Mouse (Mus musculus) large intestine, adult 2 months (tissue): ENCODE data around the gene Pde4d. TPM values are rescaled to one million over a fixed set of nuclear protein-coding genes. Genes with fewer than 3 reads are reported as not detected.

Experiments
- DNase-seq: peaks from one replicate; pipeline ENCODE4 v3.0.0-alpha.2; 2012; ENCODE audit warnings: low read depth, low spot score
- WGBS: fragments of 180-500 bp; shearing (Covaris S2); methylation state at CpG from one replicate; pipeline ENCODE4 v1.1.7; 2018; 5-methylcytosine and 5-hydroxymethylcytosine counted together
- polyA plus RNA-seq: library from polyadenylated mRNA; depleted of rRNA; stranded (reverse); fragments of >200 nt; gene quantifications from 2 replicates; pipeline ENCODE4 v1.2.3, GENCODE M21; 2012

The Pde4d gene
- polyA plus RNA-seq, 1 experiment, result 7.7 TPM

DNA sequence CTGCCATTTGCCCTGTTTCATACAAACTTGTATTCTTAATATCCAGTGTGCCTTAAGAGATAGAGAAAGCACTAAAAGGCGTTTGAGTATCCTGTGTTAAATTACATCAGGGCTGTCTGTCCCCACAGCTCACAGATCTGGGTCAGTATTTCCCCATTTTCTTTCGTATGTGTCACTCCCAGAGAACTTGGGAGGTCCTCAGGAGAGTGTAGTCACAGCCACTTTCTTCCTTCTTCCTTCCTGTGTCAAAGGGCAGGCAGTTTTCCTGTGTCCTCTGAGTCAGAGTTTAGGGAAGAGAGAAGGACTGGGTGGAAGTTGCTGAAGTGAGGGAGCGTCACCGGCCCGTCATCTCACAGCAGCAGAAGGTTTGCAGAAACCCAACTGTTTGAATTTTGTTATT is 103.2 kb downstream of the Pde4d start:
- no peak for DNase-seq
- 65% methylated on average over 5 of the region's 5 CpGs for WGBS

DNA sequence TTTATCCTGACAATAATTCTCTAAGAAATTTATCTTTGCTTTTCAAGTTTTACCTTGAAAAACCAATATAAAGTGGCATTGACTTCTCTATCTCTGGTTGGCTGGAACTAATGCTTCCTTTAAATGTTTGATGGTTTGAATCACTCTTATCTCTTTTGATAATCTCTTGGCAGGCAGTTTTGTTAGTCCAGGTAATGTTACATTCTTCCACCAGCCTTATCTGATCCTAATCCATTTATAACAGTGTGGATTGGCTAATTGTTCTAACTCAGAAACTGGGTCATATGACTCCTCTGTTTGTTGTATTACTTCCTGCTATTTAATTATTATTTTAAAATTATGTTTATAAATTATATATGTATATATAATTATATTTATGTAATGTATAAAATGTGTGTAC is 105.2 kb downstream of the Pde4d start:
- DNase-seq, result no peak

DNA sequence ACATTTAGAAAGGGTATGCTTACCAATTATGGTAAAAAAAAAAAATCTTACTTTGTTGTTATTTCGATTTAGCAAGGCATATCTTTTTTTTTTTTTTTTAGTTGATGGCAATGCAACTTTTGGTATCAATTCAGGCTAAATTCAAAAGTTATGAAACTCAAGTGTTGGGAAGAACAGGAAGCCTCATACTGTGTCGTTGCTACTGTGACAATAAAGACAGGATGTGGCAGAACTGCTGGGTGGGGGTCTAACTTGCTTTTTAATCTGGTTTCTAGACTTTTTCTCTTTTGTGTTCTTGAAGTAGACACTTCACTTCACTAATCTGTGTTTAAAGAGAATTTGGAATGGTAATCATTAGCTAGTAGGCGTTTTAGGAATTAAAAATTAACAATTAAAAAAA is 147.2 kb downstream of the Pde4d start:
- WGBS, result 66% methylated on average over 3 of the region's 3 CpGs
- no peak for DNase-seq

DNA sequence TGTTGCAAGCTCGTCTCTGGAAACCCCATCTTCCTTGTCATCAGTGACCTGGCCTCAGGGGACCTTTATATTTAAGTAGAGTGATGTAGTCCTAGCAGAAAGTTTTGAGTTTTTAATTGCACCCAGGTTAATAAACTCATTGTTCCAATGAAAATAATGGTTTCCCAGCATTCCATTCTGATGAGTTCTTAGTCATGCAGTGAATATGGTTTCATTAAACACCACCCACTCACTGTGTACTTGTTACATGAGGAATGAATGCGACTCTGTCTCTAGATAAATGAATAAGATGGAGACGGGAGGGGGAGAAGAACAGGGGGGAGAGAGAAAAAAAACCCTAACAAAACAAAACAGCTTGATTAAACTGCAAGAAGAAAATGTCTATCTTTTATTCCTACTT is 148.9 kb downstream of the Pde4d start:
- 82% methylated on average over 3 of the region's 3 CpGs for WGBS
- no peak for DNase-seq

DNA sequence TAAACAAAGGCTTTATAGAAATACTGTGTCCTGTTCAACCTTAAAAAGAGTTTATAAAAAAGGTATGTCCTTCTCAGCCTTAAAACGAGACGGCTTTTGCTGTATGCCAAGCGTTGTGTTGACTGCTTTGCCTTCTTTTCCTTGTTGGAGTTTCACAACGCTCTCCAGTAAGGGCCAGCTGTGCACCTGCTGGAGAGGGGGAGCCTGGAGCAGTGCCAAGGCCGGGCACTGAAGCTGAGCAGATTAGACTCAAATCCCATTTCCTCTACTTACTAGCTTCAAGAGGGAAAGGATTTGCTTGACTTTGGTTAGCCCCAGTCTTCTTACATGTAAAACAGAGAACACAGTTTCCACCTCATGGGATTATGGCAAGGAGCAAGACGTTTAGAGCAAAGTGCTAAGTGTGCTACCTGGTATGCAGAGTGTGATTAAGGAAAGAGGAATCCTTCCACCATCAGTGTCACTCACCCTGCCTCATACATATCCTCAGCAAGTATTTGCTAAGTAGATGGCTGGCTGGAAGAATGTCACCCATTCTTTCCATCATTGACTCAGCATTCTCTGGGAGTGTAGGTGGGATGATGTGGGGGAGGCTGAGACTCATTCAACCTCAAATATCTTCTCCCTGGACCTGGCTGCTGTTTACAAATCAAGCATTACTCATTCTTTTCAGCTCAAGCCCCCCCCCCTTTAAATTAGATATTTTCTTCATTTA is 149.6 kb downstream of the Pde4d start:
- 22% methylated on average over 6 of the region's 6 CpGs for WGBS
- no peak for DNase-seq

DNA sequence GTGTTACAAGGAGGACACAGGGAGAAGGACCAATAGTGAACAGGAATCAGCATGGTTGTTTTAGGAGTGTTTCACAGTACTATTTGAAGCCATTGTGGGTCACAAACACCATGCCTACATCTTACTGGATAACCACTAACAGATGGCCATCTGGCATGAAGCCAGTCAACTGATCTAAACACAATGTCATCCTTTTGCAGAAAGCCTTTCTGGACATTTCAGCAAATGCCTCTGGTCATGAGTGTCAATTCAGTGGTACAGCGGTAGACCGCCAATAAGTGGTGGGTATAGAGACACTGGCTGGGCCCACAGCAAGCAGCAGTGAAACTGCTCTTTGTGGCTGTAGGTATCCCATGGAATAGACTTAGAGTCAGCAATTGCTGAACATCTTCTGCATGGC is 151.3 kb downstream of the Pde4d start:
- WGBS, result 92% methylated on average over 2 of the region's 2 CpGs
- no peak for DNase-seq

DNA sequence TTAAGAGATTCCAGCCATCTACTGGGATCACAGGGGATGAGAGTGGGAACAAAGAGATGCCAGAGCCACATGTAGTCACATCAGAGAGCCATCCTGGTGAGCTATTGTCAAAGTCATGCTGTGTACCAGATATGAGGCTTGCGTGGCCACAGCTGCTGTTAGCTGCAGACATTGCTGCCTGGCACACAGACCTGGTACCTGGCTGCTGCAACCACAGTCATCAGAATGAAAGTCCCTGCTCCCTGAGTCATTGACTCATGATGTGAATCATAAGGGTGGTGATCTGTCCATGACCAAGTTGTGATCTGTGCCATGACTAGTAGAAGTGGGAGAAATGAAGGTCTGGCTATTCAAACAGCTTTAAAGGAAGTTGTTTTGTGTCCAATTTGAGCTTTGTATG is 153.8 kb downstream of the Pde4d start:
- no peak for DNase-seq
- 88% methylated on average over 1 of the region's 1 CpGs for WGBS

DNA sequence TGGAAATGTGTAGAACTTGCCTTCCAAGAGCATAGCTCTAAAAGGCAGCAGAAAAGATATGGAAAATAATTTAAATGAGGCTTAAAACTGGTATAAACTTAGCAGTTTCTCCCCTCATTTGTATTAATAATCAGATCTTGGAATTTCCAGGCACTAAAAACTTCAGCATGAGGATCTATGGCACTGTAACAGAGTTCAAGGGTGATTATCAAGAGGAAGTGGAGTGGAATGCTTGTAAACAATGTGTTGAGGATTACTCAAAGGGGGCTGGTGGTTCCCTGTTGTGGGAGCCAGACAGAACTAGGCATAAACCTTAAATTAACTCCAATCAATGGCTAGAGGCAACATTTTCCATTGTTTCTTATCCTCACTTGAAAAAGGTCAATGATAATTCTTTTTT is 154.5 kb downstream of the Pde4d start:
- no peak for DNase-seq

DNA sequence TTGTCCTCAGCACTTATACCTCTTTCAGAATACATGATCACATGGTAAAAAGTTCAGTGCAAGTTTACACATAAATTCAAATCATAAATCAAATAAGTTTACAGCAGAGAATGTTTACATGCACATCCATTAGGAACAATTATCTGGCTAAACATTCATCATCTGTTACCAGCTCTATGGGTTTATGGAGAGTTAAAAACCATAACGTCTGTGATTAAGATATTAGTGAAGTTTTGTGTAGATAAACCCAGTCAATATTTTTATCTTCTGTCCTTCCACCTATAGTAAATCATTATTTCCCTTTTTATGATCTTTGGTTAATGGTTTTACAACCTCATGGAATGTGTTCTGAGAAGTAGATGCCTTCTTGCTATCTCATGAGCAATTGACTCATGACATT is 168.5 kb downstream of the Pde4d start:
- WGBS, result 9% methylated on average over 1 of the region's 1 CpGs
- DNase-seq, result no peak

DNA sequence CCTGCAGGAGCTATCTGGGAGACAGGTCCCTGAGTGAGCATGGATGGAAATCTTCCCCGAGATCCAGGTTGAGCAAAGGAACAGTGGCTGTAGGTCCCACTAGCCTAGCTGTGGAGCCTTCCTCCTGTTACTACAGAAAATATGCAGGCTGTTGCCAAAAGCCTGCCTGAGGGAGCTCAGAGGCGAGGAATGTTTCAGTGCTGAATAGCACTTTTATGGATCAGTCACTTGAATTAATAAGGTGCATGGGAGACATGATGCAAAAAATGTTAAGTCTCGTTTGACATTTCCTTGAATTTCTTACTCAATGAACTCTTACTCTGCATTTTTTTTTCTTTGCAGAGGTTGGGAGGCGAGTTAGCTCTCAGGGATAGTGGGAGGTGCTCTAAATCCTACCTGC is 172.9 kb downstream of the Pde4d start:
- no peak for DNase-seq
- 79% methylated on average over 4 of the region's 4 CpGs for WGBS

DNA sequence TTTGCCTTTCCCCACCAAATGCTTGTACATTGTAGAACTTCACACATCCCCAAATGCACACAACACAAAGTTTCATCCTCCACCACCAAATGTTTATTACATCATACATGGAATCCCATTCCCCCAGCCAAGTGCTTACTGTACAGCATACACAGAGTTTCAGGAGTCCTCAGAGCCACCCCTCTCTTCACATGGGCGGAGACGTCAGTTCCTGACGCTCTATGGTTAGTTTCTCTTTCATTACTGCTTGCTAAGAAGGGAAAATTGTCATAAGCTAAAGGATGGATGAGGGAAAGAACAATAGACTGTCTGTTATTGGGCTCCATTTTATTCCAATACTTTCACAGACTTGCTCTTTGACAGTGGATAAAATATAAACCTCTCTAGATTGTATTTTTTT is 174.2 kb downstream of the Pde4d start:
- no peak for DNase-seq
- 34% methylated on average over 3 of the region's 3 CpGs for WGBS

DNA sequence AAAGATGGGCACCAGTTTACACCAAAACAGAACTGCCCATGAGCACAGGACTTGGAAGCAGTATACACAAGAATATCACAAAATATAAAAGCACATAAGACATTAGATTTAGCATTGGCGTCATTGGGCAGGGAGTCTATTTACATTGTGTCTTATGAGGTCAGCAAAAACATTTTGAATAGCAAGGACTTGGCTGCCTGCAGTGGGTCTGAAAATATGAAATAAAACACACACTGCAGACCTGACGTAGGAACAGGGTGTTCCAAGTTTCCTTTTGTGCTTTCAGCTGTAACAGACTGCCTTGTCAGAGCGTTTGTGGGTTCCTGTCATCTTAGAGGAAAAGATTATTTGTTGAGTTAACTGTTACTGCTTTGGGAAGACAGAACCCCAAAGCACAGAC is 176.4 kb downstream of the Pde4d start:
- no peak for DNase-seq
- 34% methylated on average over 3 of the region's 3 CpGs for WGBS

DNA sequence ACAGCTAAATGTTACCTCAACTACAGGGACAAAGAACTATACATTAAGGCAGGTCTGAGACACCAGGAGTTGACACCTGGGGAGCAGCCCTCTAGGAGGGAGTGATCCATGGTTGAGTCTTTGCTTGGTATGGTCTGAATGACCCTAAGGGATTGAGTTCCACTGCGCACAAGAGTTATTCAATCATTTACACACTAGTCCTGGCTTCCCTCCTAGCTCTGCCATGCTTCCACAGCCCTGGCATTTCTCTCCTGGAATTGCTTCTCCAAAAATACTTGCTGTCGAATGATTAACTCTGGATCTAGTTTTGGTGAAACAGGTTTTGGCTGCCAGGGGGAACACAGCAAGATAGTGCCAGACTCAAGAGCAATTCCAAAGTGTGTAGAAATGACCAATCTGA is 178.8 kb downstream of the Pde4d start:
- DNase-seq, result no peak
- WGBS, result 69% methylated on average over 2 of the region's 2 CpGs

DNA sequence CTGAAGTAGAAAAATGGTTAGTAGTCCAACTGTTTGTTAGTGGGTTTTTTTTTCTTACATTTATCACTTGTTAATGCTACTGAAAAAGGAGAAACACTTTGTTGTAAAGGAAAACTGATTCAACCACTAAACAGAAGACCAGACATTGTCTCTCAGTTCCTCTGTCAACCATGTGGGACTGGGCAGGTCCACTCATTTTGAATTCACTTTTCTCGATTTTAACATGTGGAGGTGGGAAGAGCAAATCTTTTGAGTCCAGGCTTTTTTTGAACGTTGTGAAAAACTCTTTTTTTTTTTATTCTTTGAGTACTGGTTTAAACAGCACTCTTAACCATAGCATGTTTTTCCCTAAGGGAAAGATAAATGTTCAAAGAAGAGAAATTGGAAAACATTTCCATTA is 180.8 kb downstream of the Pde4d start:
- DNase-seq, result no peak
- 54% methylated on average over 2 of the region's 2 CpGs for WGBS

DNA sequence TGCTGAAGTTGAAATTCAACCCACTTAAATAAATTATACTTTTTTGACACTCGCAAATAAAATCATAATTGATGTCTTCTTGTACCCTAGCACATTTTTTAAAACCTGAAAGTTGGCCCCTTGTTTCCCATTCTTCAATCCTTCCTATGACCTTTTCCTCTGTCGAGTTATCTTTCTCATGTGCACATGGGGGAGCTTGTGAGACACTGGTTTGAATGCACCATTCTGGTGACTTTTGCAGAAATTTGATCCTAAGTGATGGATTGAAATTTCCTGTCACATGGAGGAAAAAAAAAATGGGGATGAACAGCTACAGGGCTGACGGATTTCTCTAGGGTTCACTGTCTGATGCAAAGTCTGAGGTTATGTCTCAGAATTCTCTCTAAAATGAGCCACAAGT is 181.5 kb downstream of the Pde4d start:
- 72% methylated on average over 3 of the region's 3 CpGs for WGBS

DNA sequence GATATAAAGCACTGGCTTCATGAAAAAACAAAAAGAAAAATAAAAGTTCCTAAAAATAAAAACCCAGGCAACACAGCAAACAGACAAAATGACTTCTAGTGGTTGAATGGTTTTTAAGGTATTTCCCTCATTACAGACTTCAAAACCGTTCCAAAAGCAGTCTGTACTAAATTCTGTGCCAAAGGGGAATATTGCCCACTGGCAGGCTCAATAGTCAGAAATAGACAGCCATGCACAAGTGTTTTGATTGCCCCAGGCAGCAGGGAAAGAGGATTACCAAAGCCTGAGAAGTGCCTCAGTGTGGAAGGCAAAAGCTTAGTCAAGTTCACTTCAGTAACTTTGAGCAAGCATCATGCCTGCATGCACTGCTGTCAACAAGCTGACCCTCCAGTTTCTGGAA is 186.8 kb downstream of the Pde4d start:
- 76% methylated on average over 1 of the region's 1 CpGs for WGBS
- DNase-seq, result no peak

More for the DNA sequence above, 181.5 kb downstream of the Pde4d start:
- no peak for DNase-seq

DNA sequence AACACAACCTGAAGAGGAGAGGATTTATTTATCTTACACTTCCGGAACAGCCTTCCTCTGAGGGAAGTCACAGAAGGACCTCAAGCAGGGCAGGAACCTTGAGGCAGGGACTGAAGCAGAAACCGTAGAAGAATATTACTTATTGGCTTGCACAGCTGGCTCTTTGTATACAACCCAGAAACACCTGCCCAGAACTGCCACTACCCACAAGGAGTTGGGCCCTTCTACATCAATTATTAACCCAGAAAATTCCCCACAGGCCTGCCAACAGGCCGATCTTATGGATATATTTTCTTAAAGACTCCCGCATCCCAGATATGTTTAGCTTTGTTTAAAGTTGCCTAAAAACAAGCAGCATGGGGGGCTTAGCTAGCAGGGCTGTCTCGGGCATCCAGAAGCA is 192.5 kb downstream of the Pde4d start:
- DNase-seq, result no peak
- 37% methylated on average over 5 of the region's 5 CpGs for WGBS

DNA sequence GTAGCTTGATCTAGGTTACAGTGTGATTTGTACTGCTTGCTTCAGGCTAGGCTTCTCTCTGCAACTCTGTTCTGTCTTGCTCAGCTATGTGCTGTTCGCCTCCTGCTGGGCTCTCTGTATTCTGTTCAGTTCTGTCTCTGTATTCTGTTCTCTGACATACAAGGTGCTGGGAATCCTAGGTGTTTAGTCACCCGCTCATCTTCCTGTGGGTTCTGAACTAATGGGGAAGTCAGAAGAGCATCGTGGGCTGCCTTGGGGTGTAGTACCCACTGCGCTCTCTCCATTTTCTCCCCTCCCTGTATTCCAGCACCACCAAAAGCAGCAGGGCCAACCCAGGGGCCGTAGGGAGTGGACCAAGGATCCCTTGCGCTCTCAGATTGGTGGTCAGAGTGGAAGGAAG is 197.1 kb downstream of the Pde4d start:
- 84% methylated on average over 6 of the region's 6 CpGs for WGBS
- no peak for DNase-seq

DNA sequence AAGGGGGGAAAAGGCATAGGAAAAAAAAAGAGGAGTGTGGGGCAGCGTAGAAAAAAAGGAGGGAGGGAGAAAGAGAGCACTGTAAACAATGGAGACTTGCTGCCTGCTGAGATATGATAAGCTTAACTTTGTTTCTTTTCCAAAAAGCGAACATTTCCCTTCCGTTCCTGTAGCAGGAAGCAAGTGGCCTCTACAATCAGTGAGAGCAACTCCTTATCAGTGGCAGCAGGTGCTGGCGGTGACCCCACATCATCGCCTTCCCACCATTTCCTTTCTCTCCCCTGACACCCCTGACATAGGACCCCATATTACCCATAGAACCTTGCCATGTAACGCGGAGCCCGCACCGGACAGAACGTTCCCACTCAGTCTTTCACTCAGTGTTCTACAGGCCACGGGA is 197.5 kb downstream of the Pde4d start:
- no peak for DNase-seq
- 62% methylated on average over 11 of the region's 11 CpGs for WGBS

DNA sequence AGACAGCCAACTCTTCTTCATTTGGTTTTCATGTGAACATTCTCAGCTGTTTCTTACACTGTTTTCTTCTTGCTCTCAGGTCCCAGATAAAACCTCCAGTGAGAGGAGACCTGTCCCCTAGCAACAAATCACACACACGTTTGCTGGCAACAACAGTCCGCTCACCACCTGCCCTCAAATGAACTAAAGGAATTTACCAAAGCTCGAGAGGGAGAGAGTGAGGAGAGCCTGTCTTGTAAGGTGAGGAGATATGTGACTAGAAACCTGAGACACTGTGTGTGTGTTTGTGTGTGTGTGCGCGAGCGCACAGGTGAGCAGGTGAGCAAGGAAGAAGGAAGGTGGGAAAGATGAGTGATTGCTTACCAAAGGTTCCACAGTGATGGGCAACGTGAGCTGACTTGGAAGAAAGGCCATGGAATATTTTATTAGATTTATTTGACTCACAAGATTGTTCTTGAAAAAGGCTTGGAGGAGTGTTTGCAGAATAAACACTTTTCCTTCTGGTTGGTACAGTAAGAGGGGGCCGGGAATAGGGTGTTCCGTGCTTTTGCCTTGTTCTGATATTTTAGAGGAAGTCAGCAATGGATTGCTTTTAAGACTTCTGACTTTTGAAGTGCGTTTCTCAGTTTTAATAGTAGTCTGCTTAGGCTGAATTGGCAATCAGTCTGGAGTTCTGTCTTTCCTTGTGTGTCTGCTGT is 204.4 kb downstream of the Pde4d start:
- no peak for DNase-seq
- 71% methylated on average over 10 of the region's 10 CpGs for WGBS

DNA sequence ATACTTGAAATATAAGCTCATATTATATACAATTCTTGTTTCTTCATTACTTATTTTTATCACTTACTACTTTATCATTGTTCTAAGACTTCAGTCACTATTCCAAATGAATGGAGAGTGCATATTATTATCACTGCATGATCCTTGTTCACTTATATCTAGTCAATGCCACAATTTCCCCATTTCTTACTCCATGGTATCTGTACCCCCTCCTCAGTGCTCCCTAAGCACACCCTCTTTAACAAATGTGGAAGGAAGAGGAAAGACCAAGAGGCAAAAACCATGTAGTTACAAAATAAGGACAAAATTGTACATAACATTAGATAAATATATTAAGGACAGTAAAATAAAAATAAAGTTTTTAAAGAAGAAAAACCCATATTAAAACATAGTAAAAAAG is 216.8 kb downstream of the Pde4d start:
- no peak for DNase-seq

DNA sequence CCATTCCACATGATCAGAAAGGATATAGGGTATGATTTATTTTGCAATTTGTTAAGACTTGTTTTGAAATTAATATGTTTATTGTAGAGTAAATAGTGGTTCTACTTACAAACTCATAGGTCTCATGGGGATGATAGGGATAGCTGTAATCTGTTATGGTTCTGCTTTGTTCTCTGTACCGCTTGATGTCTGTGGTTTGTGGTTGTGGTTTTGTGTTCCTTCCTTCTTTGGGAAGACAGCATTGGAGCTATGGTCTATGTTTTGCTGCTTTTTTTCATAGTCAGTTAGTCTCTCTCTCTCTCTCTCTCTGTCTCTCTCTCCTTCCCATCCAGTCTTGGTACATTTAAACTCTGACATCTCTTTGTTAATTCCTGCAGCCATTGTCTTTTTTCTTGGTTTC is 217.3 kb downstream of the Pde4d start:
- no peak for DNase-seq

More for the DNA sequence above, 217.3 kb downstream of the Pde4d start:
- whole genome bisulfite sequencing, result 84% methylated on average over 1 of the region's 1 CpGs
